Mouse (Mus musculus): ENCODE measurements around the gene Gdf15.

Gene Gdf15

GRCm38 (mm10) chr8:70632346-70632892 lies at the start of gene Gdf15:
Gdf15 (minus strand) TSS chr8:70632456.
- CTCF ChIA-PET: interaction anchor here in 3 of 4 experiments (0.6 to 1.4 kb wide), 4 partner anchors 7 to 188 kb away, joined by 3 to 4 read pairs (median 4); no protein-coding TSS in a partner anchor
- POLR2A ChIA-PET: interaction anchor here in 3 of 4 experiments (0.7 to 32.6 kb wide), 23 partner anchors 9 to 265 kb away, joined by 3 to 1017 read pairs (median 11); partner anchors contain the start of genes Jund (in 3 of the 3), Lsm4 (in 2 of the 3), Arrdc2 (in 1 of the 3) and Ell (in 1 of the 3)

GRCm38 (mm10) chr8:70681410-70681809 lies 49.2 kb upstream of the Gdf15 start:
- CTCF ChIA-PET: interaction anchor here in 3 of 4 experiments (0.7 to 1.1 kb wide), 4 partner anchors 9 to 28 kb away, joined by 3 to 10 read pairs (median 3); partner anchors contain the start of gene Lsm4 (in 1 of the 3)

GRCm38 (mm10) chr8:70680039-70680438 lies 47.8 kb upstream of the Gdf15 start:
- POLR2A ChIA-PET: interaction anchor here (0.6 to 21.3 kb wide), 11 partner anchors 11 to 159 kb away, joined by 3 to 1467 read pairs (median 5); partner anchors contain the start of genes Jund (in 3 of the 4), Iqcn (in 2 of the 4), Arrdc2 (in 1 of the 4) and Pgpep1 (in 1 of the 4)
- CTCF ChIA-PET: interaction anchor here in 1 of 4 experiments (1.4 kb wide), 1 partner anchor 11 kb away, joined by 4 read pairs; no protein-coding TSS in a partner anchor

More at GRCm38 (mm10) chr8:70681410-70681809, 49.2 kb upstream of the Gdf15 start:
- POLR2A ChIA-PET: interaction anchor here in 3 of 4 experiments (0.6 to 24.5 kb wide), 9 partner anchors 1 to 182 kb away, joined by 3 to 1467 read pairs (median 18); partner anchors contain the start of genes Iqcn (in 2 of the 3), Jund (in 2 of the 3), Lsm4 (in 2 of the 3) and Pgpep1 (in 2 of the 3)

GRCm38 (mm10) chr8:70679404-70679803 lies 47.1 kb upstream of the Gdf15 start:
- POLR2A ChIA-PET: interaction anchor here (1.0 to 21.3 kb wide), 15 partner anchors 10 to 160 kb away, joined by 3 to 1467 read pairs (median 5); partner anchors contain the start of genes Jund (in 3 of the 4), Iqcn (in 2 of the 4), Arrdc2 (in 1 of the 4) and Pgpep1 (in 1 of the 4)
- CTCF ChIA-PET: interaction anchor here in 2 of 4 experiments (0.6 to 1.4 kb wide), 2 partner anchors 11 kb away, joined by 3 to 4 read pairs; no protein-coding TSS in a partner anchor

GRCm38 (mm10) chr8:70678679-70679078 lies 46.4 kb upstream of the Gdf15 start:
- ChIA-PET POLR2A (interaction anchor here in 3 of 4 experiments (1.0 to 21.3 kb wide), 10 partner anchors 10 to 161 kb away, joined by 3 to 1467 read pairs (median 7); partner anchors contain the start of genes Jund (in 3 of the 3), Iqcn (in 2 of the 3), Arrdc2 (in 1 of the 3) and Pgpep1 (in 1 of the 3)), CTCF (interaction anchor here in 1 of 4 experiments (0.6 kb wide), 2 partner anchors 116 to 166 kb away, joined by 3 read pairs; no protein-coding TSS in a partner anchor)

GRCm38 (mm10) chr8:70677451-70678080 lies 45.3 kb upstream of the Gdf15 start:
- ChIA-PET POLR2A (interaction anchor here in 3 of 4 experiments (0.5 to 21.3 kb wide), 18 partner anchors 8 to 527 kb away, joined by 3 to 1467 read pairs (median 4); partner anchors contain the start of genes Jund (in 3 of the 3) and Iqcn (in 2 of the 3)), CTCF (interaction anchor here in 2 of 4 experiments (0.6 to 1.0 kb wide), 2 partner anchors 41 to 179 kb away, joined by 3 to 5 read pairs; partner anchors contain the start of gene Gm3336 (in 1 of the 2))

GRCm38 (mm10) chr8:70675336-70675735 lies 43.1 kb upstream of the Gdf15 start:
- CTCF ChIA-PET: interaction anchor here in 2 of 4 experiments (0.7 to 5.6 kb wide), 6 partner anchors 16 to 172 kb away, joined by 3 to 93 read pairs (median 4); partner anchors contain the start of gene Jund (in 1 of the 2)
- POLR2A ChIA-PET: interaction anchor here (0.6 to 21.3 kb wide), 45 partner anchors 9 to 230 kb away, joined by 3 to 1467 read pairs (median 12); partner anchors contain the start of genes Jund (in 4 of the 4), Arrdc2 (in 2 of the 4), Gdf15 (in 2 of the 4) and Iqcn (in 2 of the 4)

GRCm38 (mm10) chr8:70674716-70675115 lies 42.5 kb upstream of the Gdf15 start:
- CTCF ChIA-PET: interaction anchor here in 3 of 4 experiments (0.6 to 5.6 kb wide), 10 partner anchors 17 to 278 kb away, joined by 3 to 93 read pairs (median 5); partner anchors contain the start of gene Jund (in 1 of the 3)
- POLR2A ChIA-PET: interaction anchor here (0.8 to 21.3 kb wide), 56 partner anchors 9 to 895 kb away, joined by 3 to 1467 read pairs (median 12); partner anchors contain the start of genes Jund (in 4 of the 4), Iqcn (in 3 of the 4), Arrdc2 (in 2 of the 4) and Gdf15 (in 2 of the 4)

GRCm38 (mm10) chr8:70674109-70674508 lies 41.9 kb upstream of the Gdf15 start:
- CTCF ChIA-PET: interaction anchor here (0.6 to 5.6 kb wide), 25 partner anchors 14 to 388 kb away, joined by 3 to 93 read pairs (median 6); partner anchors contain the start of genes Gm3336 (in 2 of the 4), Jund (in 2 of the 4), Mpv17l2 (in 1 of the 4) and Pgpep1 (in 1 of the 4)
- POLR2A ChIA-PET: interaction anchor here (0.6 to 21.3 kb wide), 114 partner anchors 8 to 896 kb away, joined by 3 to 1467 read pairs (median 8); partner anchors contain the start of genes Jund (in 4 of the 4), Arrdc2 (in 3 of the 4), Fkbp8 (in 3 of the 4) and Iqcn (in 3 of the 4)

- ChIA-PET CTCF (interaction anchor here (0.5 to 5.6 kb wide), 68 partner anchors 9 to 1314 kb away, joined by 3 to 93 read pairs (median 4); partner anchors contain the start of genes Gm3336 (in 3 of the 4), Jund (in 3 of the 4), Arrdc2 (in 2 of the 4) and Isyna1 (in 1 of the 4)), POLR2A (interaction anchor here (0.6 to 21.3 kb wide), 153 partner anchors 8 to 1464 kb away, joined by 3 to 1467 read pairs (median 5); partner anchors contain the start of genes Arrdc2 (in 4 of the 4), Fkbp8 (in 4 of the 4), Jund (in 4 of the 4) and Kxd1 (in 4 of the 4))
Observed at GRCm38 (mm10) chr8:70673079-70673856, 41.0 kb upstream of the Gdf15 start, which contains the start of gene Lsm4. Lsm4 (plus strand) TSS chr8:70673248.

GRCm38 (mm10) chr8:70672325-70673078 lies 40.2 kb upstream of the Gdf15 start:
- ChIA-PET POLR2A (interaction anchor here (0.6 to 21.3 kb wide), 130 partner anchors 7 to 1464 kb away, joined by 3 to 1467 read pairs (median 6); partner anchors contain the start of genes Arrdc2 (in 4 of the 4), Jund (in 4 of the 4), Ssbp4 (in 4 of the 4) and Iqcn (in 3 of the 4)), CTCF (interaction anchor here (0.6 to 5.6 kb wide), 69 partner anchors 8 to 576 kb away, joined by 3 to 93 read pairs (median 5); partner anchors contain the start of genes Jund (in 3 of the 4), Arrdc2 (in 2 of the 4), Gm3336 (in 2 of the 4) and Isyna1 (in 1 of the 4))

- CTCF ChIA-PET: interaction anchor here (0.7 to 5.6 kb wide), 32 partner anchors 9 to 310 kb away, joined by 3 to 93 read pairs (median 6); partner anchors contain the start of genes Jund (in 3 of the 4), Arrdc2 (in 1 of the 4), Gm3336 (in 1 of the 4) and Pgpep1 (in 1 of the 4)
- POLR2A ChIA-PET: interaction anchor here (0.6 to 21.3 kb wide), 55 partner anchors 9 to 226 kb away, joined by 3 to 1467 read pairs (median 11); partner anchors contain the start of genes Jund (in 4 of the 4), Pgpep1 (in 3 of the 4), Ssbp4 (in 3 of the 4) and Iqcn (in 2 of the 4)
Observed at GRCm38 (mm10) chr8:70671615-70672324, 39.5 kb upstream of the Gdf15 start.

- POLR2A ChIA-PET: interaction anchor here (0.6 to 11.3 kb wide), 41 partner anchors 7 to 819 kb away, joined by 3 to 164 read pairs (median 4); partner anchors contain the start of genes Jund (in 4 of the 4), Arrdc2 (in 2 of the 4), Ell (in 1 of the 4) and Iqcn (in 1 of the 4)
- CTCF ChIA-PET: interaction anchor here (0.6 to 4.1 kb wide), 21 partner anchors 7 to 305 kb away, joined by 3 to 16 read pairs (median 4); partner anchors contain the start of genes Arrdc2 (in 1 of the 4), Jund (in 1 of the 4), Lrrc25 (in 1 of the 4) and Mast3 (in 1 of the 4)
Observed at GRCm38 (mm10) chr8:70667071-70667470, 34.8 kb upstream of the Gdf15 start.

- ChIA-PET CTCF (no interaction called here), POLR2A (interaction anchor here in 2 of 4 experiments (0.9 to 11.3 kb wide), 16 partner anchors 9 to 198 kb away, joined by 3 to 164 read pairs (median 8); partner anchors contain the start of genes Jund (in 2 of the 2), Kcnn1 (in 1 of the 2) and Lsm4 (in 1 of the 2))
Observed at GRCm38 (mm10) chr8:70665599-70665998, 33.3 kb upstream of the Gdf15 start.

Measured in embryonic stem cell, embryonic (primary cell).